Mouse (Mus musculus) thymus, postnatal 14 days (tissue): ENCODE data around the gene Ptrh2.
"Not testable (repeated sequence)": the region's sequence is repeated elsewhere in the genome, so short reads cannot be mapped to it uniquely, and the experiment has no call there.

Experiments used
- DNase-seq: peaks from one replicate; pipeline ENCODE4 v3.0.0; 2021

Gene Ptrh2

GRCm38 (mm10) chr11:86734241-86734939, 50.6 kb downstream of the Ptrh2 start:
- DNase-seq: no peak

- DNase-seq: no peak
These were observed 51.2 kb downstream of the Ptrh2 start for GRCm38 (mm10) chr11:86734993-86735392.

- peak; percentile 34 for DNase-seq
These were observed 53.7 kb downstream of the Ptrh2 start for GRCm38 (mm10) chr11:86737301-86738000.

- DNase-seq: not testable (repeated sequence)
These were observed 54.5 kb downstream of the Ptrh2 start for GRCm38 (mm10) chr11:86738308-86738707.

- no peak for DNase-seq
These were observed 55.2 kb downstream of the Ptrh2 start for GRCm38 (mm10) chr11:86738956-86739355.

GRCm38 (mm10) chr11:86739470-86739869, 55.7 kb downstream of the Ptrh2 start:
- no peak for DNase-seq

GRCm38 (mm10) chr11:86741505-86741904, 57.7 kb downstream of the Ptrh2 start:
- DNase-seq: no peak
